Mouse (Mus musculus): ENCODE measurements at regions not wholly inside any gene's neighbourhood (a gene's known extent, or its start where the extent isn't known, plus 50 kb on each side); places are given as distances from the start of the nearest gene placed in this dataset.

DNA sequence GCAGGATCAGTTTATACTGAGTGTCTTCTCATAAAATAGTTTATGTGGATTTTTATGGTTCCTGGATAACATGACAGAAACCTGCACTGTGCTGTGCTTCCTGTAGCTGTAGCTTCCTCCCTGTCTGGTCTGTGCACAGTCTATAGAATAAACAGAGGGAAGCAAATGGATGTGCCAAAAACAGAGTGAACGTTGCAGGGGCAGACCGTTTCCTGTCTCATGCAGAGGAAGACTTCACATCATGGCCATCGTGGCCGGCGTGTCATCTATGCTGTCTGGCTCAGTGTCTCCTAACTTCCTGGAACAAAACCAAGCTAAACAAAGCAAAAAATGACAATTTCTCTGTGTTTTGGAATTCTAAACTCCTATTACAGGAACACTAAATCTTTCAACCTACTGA, 102.2 kb downstream of the 1700020N01Rik start:
- TF ChIP-seq POLR2A (IDR thresholded peaks at IDR 0.05; ENCODE audit: low read depth, low read length) (no peak), CTCF (conservative IDR thresholded peaks at IDR 0.05; ENCODE audit: insufficient read depth, insufficient read length, low read depth, low read length) (no peak)
- H3K27me3 ChIP-seq (replicated peaks; ENCODE audit: control insufficient read depth, insufficient read depth, low read length): 0 out of 2 replicates have a peak, but pooled peaks cover 1% of the 10 kb centered on the region
- WGBS: 43% methylated on average over 5 of the region's 5 CpGs
- peak; percentile 70 for DNase-seq
- peak overlapping the region; percentile 57; the same call in 1 of the 2 replicates for H3K27ac ChIP-seq (ENCODE audit: insufficient read depth, low read depth, low read length)
- H3K36me3 ChIP-seq (ENCODE audit: control insufficient read depth, insufficient read depth, low read length): no peaks in the 10 kb centered on the region
- H3K4me1 ChIP-seq (ENCODE audit: control insufficient read depth, insufficient read depth, low read length): no peaks in the 10 kb centered on the region; the same call in 1 of the 2 replicates
- H3K4me3 ChIP-seq (ENCODE audit: insufficient read depth, low read depth, low read length): no peak overlapping the region

GRCm38 (mm10) chr10:21696671-21697070, 103.7 kb downstream of the 1700020N01Rik start:
- H3K27me3 ChIP-seq (replicated peaks; ENCODE audit: control insufficient read depth, insufficient read depth, low read length): 0 out of 2 replicates have a peak, but pooled peaks cover 1% of the 10 kb centered on the region
- H3K4me3 ChIP-seq (ENCODE audit: insufficient read depth, low read depth, low read length): no peak overlapping the region
- no peak overlapping the region for H3K27ac ChIP-seq (ENCODE audit: insufficient read depth, low read depth, low read length)
- WGBS: 79% methylated on average over 5 of the region's 5 CpGs
- H3K4me1 ChIP-seq (ENCODE audit: control insufficient read depth, insufficient read depth, low read length): no peaks in the 10 kb centered on the region
- TF ChIP-seq CTCF (conservative IDR thresholded peaks at IDR 0.05; ENCODE audit: insufficient read depth, insufficient read length, low read depth, low read length) (no peak), POLR2A (IDR thresholded peaks at IDR 0.05; ENCODE audit: low read depth, low read length) (no peak)
- DNase-seq: no peak
- no peaks in the 10 kb centered on the region for H3K36me3 ChIP-seq (ENCODE audit: control insufficient read depth, insufficient read depth, low read length)

GRCm38 (mm10) chr10:21701580-21701979, 108.6 kb downstream of the 1700020N01Rik start:
- WGBS: 64% methylated on average over 3 of the region's 3 CpGs

DNA sequence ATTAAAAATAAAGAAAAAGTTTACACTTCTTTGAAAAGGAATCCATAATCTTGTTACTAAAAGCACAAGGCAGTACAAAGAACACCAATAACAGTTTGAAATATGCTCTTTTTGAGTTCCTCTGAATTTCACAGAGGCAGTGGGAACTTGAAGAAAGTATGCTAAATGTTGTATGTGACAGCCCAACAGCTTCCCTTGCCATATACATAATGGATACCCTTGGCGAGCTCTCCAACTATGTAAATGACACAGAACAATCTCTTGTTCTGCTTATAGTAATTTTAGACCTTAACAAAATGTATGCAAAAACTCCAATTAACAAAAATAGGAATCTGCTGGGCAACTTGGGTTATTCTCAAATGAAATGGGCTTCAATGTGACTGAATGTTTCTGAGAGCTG, 109.2 kb downstream of the 1700020N01Rik start:
- Histone ChIP-seq H3K4me3 (ENCODE audit: insufficient read depth, low read depth, low read length) (no peak overlapping the region), H3K36me3 (ENCODE audit: control insufficient read depth, insufficient read depth, low read length) (no peaks in the 10 kb centered on the region), H3K27me3 (replicated peaks; ENCODE audit: control insufficient read depth, insufficient read depth, low read length) (no peaks in the 10 kb centered on the region), H3K4me1 (ENCODE audit: control insufficient read depth, insufficient read depth, low read length) (no peaks in the 10 kb centered on the region), H3K27ac (ENCODE audit: insufficient read depth, low read depth, low read length) (no peak overlapping the region)
- DNase-seq: no peak
- WGBS: 84% methylated on average over 1 of the region's 1 CpGs
- TF ChIP-seq CTCF (conservative IDR thresholded peaks at IDR 0.05; ENCODE audit: insufficient read depth, insufficient read length, low read depth, low read length) (no peak), POLR2A (IDR thresholded peaks at IDR 0.05; ENCODE audit: low read depth, low read length) (no peak)

More at GRCm38 (mm10) chr10:21701580-21701979, 108.6 kb downstream of the 1700020N01Rik start:
- peak; percentile 70 for DNase-seq
- no peak for TF ChIP-seq POLR2A (IDR thresholded peaks at IDR 0.05; ENCODE audit: low read depth, low read length)
- TF ChIP-seq CTCF (conservative IDR thresholded peaks at IDR 0.05; ENCODE audit: insufficient read depth, insufficient read length, low read depth, low read length): no peak
- Histone ChIP-seq H3K4me1 (ENCODE audit: control insufficient read depth, insufficient read depth, low read length) (no peaks in the 10 kb centered on the region), H3K36me3 (ENCODE audit: control insufficient read depth, insufficient read depth, low read length) (no peaks in the 10 kb centered on the region), H3K27ac (ENCODE audit: insufficient read depth, low read depth, low read length) (peak overlapping the region; percentile 65; the same call in 1 of the 2 replicates), H3K4me3 (ENCODE audit: insufficient read depth, low read depth, low read length) (no peak overlapping the region), H3K27me3 (replicated peaks; ENCODE audit: control insufficient read depth, insufficient read depth, low read length) (no peaks in the 10 kb centered on the region)

GRCm38 (mm10) chr10:21711866-21712265, 118.9 kb downstream of the 1700020N01Rik start:
- WGBS: 58% methylated on average over 7 of the region's 7 CpGs
- TF ChIP-seq POLR2A (IDR thresholded peaks at IDR 0.05; ENCODE audit: low read depth, low read length) (no peak), CTCF (conservative IDR thresholded peaks at IDR 0.05; ENCODE audit: insufficient read depth, insufficient read length, low read depth, low read length) (no peak)
- peak; percentile 20 for DNase-seq
- H3K4me3 ChIP-seq (ENCODE audit: insufficient read depth, low read depth, low read length): no peak overlapping the region
- no peaks in the 10 kb centered on the region for H3K36me3 ChIP-seq (ENCODE audit: control insufficient read depth, insufficient read depth, low read length)
- no peak overlapping the region for H3K27ac ChIP-seq (ENCODE audit: insufficient read depth, low read depth, low read length)
- H3K27me3 ChIP-seq (replicated peaks; ENCODE audit: control insufficient read depth, insufficient read depth, low read length): no peaks in the 10 kb centered on the region
- peaks cover 2% of the 10 kb centered on the region; the same call in 1 of the 2 replicates for H3K4me1 ChIP-seq (ENCODE audit: control insufficient read depth, insufficient read depth, low read length)

GRCm38 (mm10) chr10:21712828-21713227, 119.9 kb downstream of the 1700020N01Rik start:
- H3K36me3 ChIP-seq (ENCODE audit: control insufficient read depth, insufficient read depth, low read length): no peaks in the 10 kb centered on the region
- no peak overlapping the region for H3K4me3 ChIP-seq (ENCODE audit: insufficient read depth, low read depth, low read length)
- H3K27me3 ChIP-seq (replicated peaks; ENCODE audit: control insufficient read depth, insufficient read depth, low read length): no peaks in the 10 kb centered on the region
- no peak for TF ChIP-seq CTCF (conservative IDR thresholded peaks at IDR 0.05; ENCODE audit: insufficient read depth, insufficient read length, low read depth, low read length)
- no peak for TF ChIP-seq POLR2A (IDR thresholded peaks at IDR 0.05; ENCODE audit: low read depth, low read length)
- 91% methylated on average over 3 of the region's 3 CpGs for WGBS
- H3K4me1 ChIP-seq (ENCODE audit: control insufficient read depth, insufficient read depth, low read length): peaks cover 2% of the 10 kb centered on the region; the same call in 1 of the 2 replicates
- DNase-seq: no peak
- no peak overlapping the region for H3K27ac ChIP-seq (ENCODE audit: insufficient read depth, low read depth, low read length)

GRCm38 (mm10) chr10:21715436-21715835, 122.5 kb downstream of the 1700020N01Rik start:
- H3K4me3 ChIP-seq (ENCODE audit: insufficient read depth, low read depth, low read length): no peak overlapping the region
- H3K27me3 ChIP-seq (replicated peaks; ENCODE audit: control insufficient read depth, insufficient read depth, low read length): no peaks in the 10 kb centered on the region
- no peak for TF ChIP-seq CTCF (conservative IDR thresholded peaks at IDR 0.05; ENCODE audit: insufficient read depth, insufficient read length, low read depth, low read length)
- TF ChIP-seq POLR2A (IDR thresholded peaks at IDR 0.05; ENCODE audit: low read depth, low read length): no peak
- no peak overlapping the region for H3K27ac ChIP-seq (ENCODE audit: insufficient read depth, low read depth, low read length)
- DNase-seq: no peak
- H3K36me3 ChIP-seq (ENCODE audit: control insufficient read depth, insufficient read depth, low read length): no peaks in the 10 kb centered on the region
- H3K4me1 ChIP-seq (ENCODE audit: control insufficient read depth, insufficient read depth, low read length): peaks cover 2% of the 10 kb centered on the region; the same call in 1 of the 2 replicates
- 92% methylated on average over 3 of the region's 3 CpGs for WGBS

Data from kidney, adult 2 months (tissue).